Mouse (Mus musculus) stomach, adult 2 months (tissue): Measurements from ENCODE around the gene Pgpep1. TPM values are rescaled to one million over a fixed set of nuclear protein-coding genes. Genes with fewer than 3 reads are reported as not detected.

Experiments
- polyA plus RNA-seq: library from polyadenylated mRNA; depleted of rRNA; stranded (reverse); fragments of >200 nt; gene quantifications from 2 replicates; pipeline ENCODE4 v1.2.3, GENCODE M21; 2012; rRNA removed

Gene Pgpep1
- 6.0 and 8.1 TPM in 2 replicates for polyA plus RNA-seq

GRCm38 (mm10) chr8:70660273-70660725 lies at the start of gene Pgpep1:
TSS of gene Pgpep1 (minus strand) at chr8:70660388.

GRCm38 (mm10) chr8:70703287-70703686 lies 43.1 kb upstream of the Pgpep1 start, which contains the start of gene Iqcn:
TSS of gene Iqcn (plus strand) at chr8:70703457.

GRCm38 (mm10) chr8:70698310-70699109 lies 38.3 kb upstream of the Pgpep1 start, which contains the start of gene Jund:
TSS of gene Jund (plus strand) at chr8:70698949.

GRCm38 (mm10) chr8:70673079-70673856 lies 13.1 kb upstream of the Pgpep1 start, which contains the start of gene Lsm4:
TSS of gene Lsm4 (plus strand) at chr8:70673248.

GRCm38 (mm10) chr8:70632346-70632892 lies 27.8 kb downstream of the Pgpep1 start, which contains the start of gene Gdf15:
TSS of gene Gdf15 (minus strand) at chr8:70632456.

GRCm38 (mm10) chr8:70615894-70616293 lies 44.3 kb downstream of the Pgpep1 start, which contains the start of gene Lrrc25:
TSS of gene Lrrc25 (plus strand) at chr8:70616155.

GRCm38 (mm10) chr8:70608749-70609367 lies 51.3 kb downstream of the Pgpep1 start, which contains the start of gene Ssbp4:
TSS of gene Ssbp4 (minus strand) at chr8:70608872.

Other genes with a start within 250 kb of the Pgpep1 start
- 9.5 and 10.2 TPM in 2 replicates for gene Crtc1, start 220.8 kb downstream of the Pgpep1 start, polyA plus RNA-seq
- gene Klhl26, start 183.4 kb downstream of the Pgpep1 start, polyA plus RNA-seq, result 20.8 and 22.8 TPM in 2 replicates
- 1.1 and 2.1 TPM in 2 replicates for gene Tmem59l, start 173.0 kb downstream of the Pgpep1 start, polyA plus RNA-seq
- gene Crlf1, start 167.2 kb downstream of the Pgpep1 start, polyA plus RNA-seq, result 3.8 and 8.9 TPM in 2 replicates
- 97.6 and 155 TPM in 2 replicates for gene Rex1bd, start 153.6 kb downstream of the Pgpep1 start, polyA plus RNA-seq
- gene Uba52, start 149.6 kb downstream of the Pgpep1 start, polyA plus RNA-seq, result 632 and 635 TPM in 2 replicates
- 182 and 242 TPM in 2 replicates for gene Fkbp8, start 132.7 kb downstream of the Pgpep1 start, polyA plus RNA-seq
- 39.8 and 46.2 TPM in 2 replicates for gene Kxd1, start 132.4 kb downstream of the Pgpep1 start, polyA plus RNA-seq
- 18.0 and 18.3 TPM in 2 replicates for gene Ell, start 120.9 kb downstream of the Pgpep1 start, polyA plus RNA-seq
- gene Isyna1, start 66.0 kb downstream of the Pgpep1 start, polyA plus RNA-seq, result 48.7 and 85.8 TPM in 2 replicates
- gene Ssbp4, start 51.5 kb downstream of the Pgpep1 start, polyA plus RNA-seq, result 157 and 297 TPM in 2 replicates
- gene Lrrc25, start 44.2 kb downstream of the Pgpep1 start, polyA plus RNA-seq, result 2.1 and 5.5 TPM in 2 replicates
- 1.5 and 4.3 TPM in 2 replicates for gene Gdf15, start 27.9 kb downstream of the Pgpep1 start, polyA plus RNA-seq
- gene Lsm4, start 12.9 kb upstream of the Pgpep1 start, polyA plus RNA-seq, result 43.4 and 55.5 TPM in 2 replicates
- 305 and 826 TPM in 2 replicates for gene Jund, start 38.6 kb upstream of the Pgpep1 start, polyA plus RNA-seq
- gene Iqcn, start 43.1 kb upstream of the Pgpep1 start, polyA plus RNA-seq, result 0.01 and 0.06 TPM in 2 replicates
- gene Gm3336, start 58.2 kb upstream of the Pgpep1 start, polyA plus RNA-seq, result 78.8 and 98.8 TPM in 2 replicates
- gene Pde4c, start 63.3 kb upstream of the Pgpep1 start, polyA plus RNA-seq, result 4.4 and 8.1 TPM in 2 replicates
- gene Rab3a, start 94.3 kb upstream of the Pgpep1 start, polyA plus RNA-seq, result 26.6 and 31.2 TPM in 2 replicates
- 90.0 and 283 TPM in 2 replicates for gene Mpv17l2, start 100.6 kb upstream of the Pgpep1 start, polyA plus RNA-seq
- 152 and 224 TPM in 2 replicates for gene Pik3r2, start 116.3 kb upstream of the Pgpep1 start, polyA plus RNA-seq
- 40.6 and 40.8 TPM in 2 replicates for gene Mast3, start 144.7 kb upstream of the Pgpep1 start, polyA plus RNA-seq
- 0.27 and 0.49 TPM in 2 replicates for gene Il12rb1, start 148.1 kb upstream of the Pgpep1 start, polyA plus RNA-seq
- 34.5 and 41.1 TPM in 2 replicates for gene Arrdc2, start 179.3 kb upstream of the Pgpep1 start, polyA plus RNA-seq
- gene Kcnn1, start 202.9 kb upstream of the Pgpep1 start, polyA plus RNA-seq, result 2.6 and 3.1 TPM in 2 replicates
- 38.7 and 55.7 TPM in 2 replicates for gene Ccdc124, start 213.5 kb upstream of the Pgpep1 start, polyA plus RNA-seq
- 165 and 247 TPM in 2 replicates for gene Slc5a5, start 232.4 kb upstream of the Pgpep1 start, polyA plus RNA-seq
- gene Rpl18a, start 237.0 kb upstream of the Pgpep1 start, polyA plus RNA-seq, result 3,410 and 3,519 TPM in 2 replicates
- 19.5 and 26.4 TPM in 2 replicates for gene Map1s, start 245.5 kb upstream of the Pgpep1 start, polyA plus RNA-seq